Mouse (Mus musculus) B cell, adult 62 days (primary cell): Measurements from ENCODE around the gene Lbr. TPM values are rescaled to one million over a fixed set of nuclear protein-coding genes. Genes with fewer than 3 reads are reported as not detected.

Source experiments
- total RNA-seq: library from RNA; stranded (reverse); gene quantifications from 4 replicates; pipeline ENCODE4 v1.2.4, GENCODE M21; 2023

Lbr gene
- total RNA-seq = 185 to 211 TPM (median 205 TPM) in 4 replicates

DNA sequence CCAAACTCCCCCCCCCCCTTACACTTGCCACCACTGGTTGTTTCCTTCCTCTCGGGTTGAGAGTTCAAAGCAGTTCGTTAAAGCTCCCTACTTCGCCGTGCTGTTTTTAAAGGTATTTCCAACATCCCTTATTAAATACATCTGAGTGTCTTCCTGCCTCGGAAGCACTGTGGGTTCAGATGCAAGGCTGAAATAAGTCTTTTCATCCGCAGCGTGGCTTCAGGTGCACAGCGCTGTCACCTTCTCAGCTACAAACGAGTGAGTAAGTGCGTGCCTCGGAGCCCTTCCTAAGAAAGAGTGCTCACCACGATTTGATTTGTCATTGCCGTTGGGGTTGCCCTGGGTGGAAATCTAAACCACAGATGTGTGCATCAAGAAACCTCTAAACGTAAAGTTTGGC, at the start of gene Lbr:
Lbr (minus strand) TSS at position 266 of the 400 bp plus-strand sequence.

Other genes with a start within 250 kb of the Lbr start
- 0.18 to 0.56 TPM (median 0.32 TPM) in 4 replicates for gene Enah, start 176.9 kb upstream of the Lbr start, total RNA-seq